Mouse (Mus musculus): Measurements from ENCODE around the gene Hopx. TPM values are rescaled to one million over a fixed set of nuclear protein-coding genes. Genes with fewer than 3 reads are reported as not detected.

Gene Hopx
- total and polyA plus RNA-seq, 3 experiments, result 26.8 to 43.4 TPM; not detected in 1

DNA sequence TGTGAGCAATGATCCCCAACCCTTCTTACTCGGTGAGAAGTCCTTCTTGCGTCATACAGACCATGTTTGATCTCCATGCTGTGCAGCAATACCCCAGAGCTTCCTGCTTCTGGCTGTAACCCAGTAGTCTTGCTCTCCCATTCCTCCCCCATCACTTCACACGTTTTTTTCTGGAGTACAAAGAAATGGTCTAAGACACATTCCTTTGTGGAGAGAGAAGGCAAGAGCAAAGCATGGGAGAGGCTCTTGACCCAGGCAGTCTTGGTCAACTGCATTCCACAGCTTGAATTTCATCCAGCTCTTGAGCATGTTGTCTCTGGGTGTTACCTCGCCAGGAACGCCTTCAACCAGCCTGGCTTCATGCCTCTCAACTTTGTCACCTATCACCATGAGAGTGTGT lies 39.9 kb upstream of the Hopx start:
- no peaks in the 10 kb centered on the region for H3K79me2 ChIP-seq (ENCODE audit: control insufficient read depth, insufficient read depth, low read length, poor library complexity)
- H3K36me3 ChIP-seq (ENCODE audit: control insufficient read depth in 1 of 2, insufficient read depth in 2 of 2, low read length in 2 of 2), result peaks cover 0 to 16% of the 10 kb centered on the region in 2 experiments; a peak in 2 of 4 replicates
- H3K27me3 ChIP-seq (ENCODE audit: control insufficient read depth in 1 of 2, insufficient read depth in 2 of 2, low read length in 2 of 2), result no peaks in the 10 kb centered on the region
- no peaks in the 10 kb centered on the region for H3K9me3 ChIP-seq (replicated peaks; ENCODE audit: insufficient read depth, low read length)
- H3K4me1 ChIP-seq (ENCODE audit: control insufficient read depth in 1 of 2, insufficient read depth in 2 of 2, low read length in 2 of 2), result peaks cover 13 to 15% of the 10 kb centered on the region in 2 experiments
- DNase-seq (ENCODE audit: low read depth, low spot score), result no peak
- H3K9ac ChIP-seq (ENCODE audit: control insufficient read depth, low read depth, low read length, poor library complexity, severe bottlenecking), result no peak overlapping the region
- TF ChIP-seq ETS1 (IDR thresholded peaks at IDR 0.05; ENCODE audit: low read depth, low read length) (no peak), MAZ (IDR thresholded peaks at IDR 0.05; ENCODE audit: low read depth, low read length) (no peak)
- no peak overlapping the region for H3K27ac ChIP-seq (ENCODE audit: control insufficient read depth, low read depth, low read length)
- H3K4me3 ChIP-seq (ENCODE audit: control insufficient read depth in 1 of 2, insufficient read depth in 1 of 2, low read depth in 2 of 2, low read length in 2 of 2), result no peak overlapping the region

DNA sequence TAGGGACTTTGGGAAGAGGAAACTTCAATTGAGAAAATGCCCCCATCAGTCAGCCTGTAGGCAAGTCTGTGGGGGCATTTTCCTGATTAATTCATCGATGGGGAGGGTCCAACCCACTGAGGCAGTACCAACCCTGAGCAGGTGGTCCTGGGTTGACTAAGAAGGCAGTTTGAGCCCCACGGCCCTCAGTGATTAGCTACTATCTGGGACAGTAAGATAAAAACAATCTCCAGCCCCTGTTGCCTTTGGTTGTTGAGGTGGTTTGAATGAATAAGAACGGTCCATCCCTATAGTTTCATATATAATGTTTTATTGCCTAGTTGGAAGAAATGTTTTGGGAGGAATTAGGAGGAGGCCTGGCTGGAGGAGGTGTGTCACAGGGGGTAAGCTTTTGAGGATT lies 36.8 kb upstream of the Hopx start:
- TF ChIP-seq JUND (IDR thresholded peaks at IDR 0.05; ENCODE audit: low read depth, low read length) (no peak), CHD1 (IDR thresholded peaks at IDR 0.05; ENCODE audit: low read depth, low read length) (no peak), TCF12 (IDR thresholded peaks at IDR 0.05; ENCODE audit: low read depth, low read length) (peak; percentile 78), MYC (IDR thresholded peaks at IDR 0.05; ENCODE audit: low read depth, low read length) (no peak), ETS1 (IDR thresholded peaks at IDR 0.05; ENCODE audit: low read depth, low read length) (peak; percentile 36; the same call in 1 of the 2 replicates), ZC3H11A (IDR thresholded peaks at IDR 0.05; ENCODE audit: low read depth, low read length) (no peak), GATA1 (IDR thresholded peaks at IDR 0.05; ENCODE audit: low read depth, low read length) (peak; percentile 59), RCOR1 (IDR thresholded peaks at IDR 0.05; ENCODE audit: low read depth, low read length) (peak; percentile 55; the same call in 1 of the 2 replicates), MYB (IDR thresholded peaks at IDR 0.05; ENCODE audit: low read depth, low read length) (peak; percentile 46; the same call in 1 of the 2 replicates), CTCF (IDR thresholded peaks at IDR 0.05 in 2 of 3, conservative IDR thresholded peaks at IDR 0.05 in 1 of 3; ENCODE audit: control insufficient read depth in 1 of 3, insufficient read depth in 1 of 3, low read depth in 2 of 3, low read length in 3 of 3, poor library complexity in 1 of 3, severe bottlenecking in 1 of 3) (no peak), CHD2 (IDR thresholded peaks at IDR 0.05; ENCODE audit: low read length) (no peak), EP300 (IDR thresholded peaks at IDR 0.05; ENCODE audit: low read depth in 1 of 2, low read length in 2 of 2) (peak; percentile 56 to 79; a peak in 3 of 4 replicates)
- no peaks in the 10 kb centered on the region for H3K79me2 ChIP-seq (ENCODE audit: control insufficient read depth, insufficient read depth, low read length, poor library complexity)

DNA sequence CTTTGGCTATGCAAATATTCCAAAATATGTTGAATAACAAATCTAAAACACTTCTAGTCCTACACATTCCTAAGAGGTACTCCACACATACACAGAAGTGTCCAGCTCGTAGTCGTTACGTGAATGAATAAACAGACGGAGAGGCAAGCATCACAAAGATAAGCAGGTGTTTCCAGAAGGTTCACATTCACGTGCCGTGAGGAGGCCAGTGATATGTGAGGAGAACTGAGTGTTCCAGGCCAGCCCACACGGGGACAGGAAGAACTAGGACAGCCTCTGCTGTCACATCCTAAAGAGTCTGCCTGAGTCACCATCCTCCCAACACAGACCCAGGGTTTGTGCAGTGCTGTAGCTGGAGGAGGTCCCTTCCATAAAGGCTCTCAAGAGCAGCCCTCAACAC lies 36.2 kb upstream of the Hopx start:
- peak; percentile 67 for DNase-seq (ENCODE audit: low read depth, low spot score)
- Histone ChIP-seq H3K9me3 (replicated peaks; ENCODE audit: insufficient read depth, low read length) (no peaks in the 10 kb centered on the region), H3K9ac (ENCODE audit: control insufficient read depth, low read depth, low read length, poor library complexity, severe bottlenecking) (no peak overlapping the region), H3K27me3 (ENCODE audit: control insufficient read depth in 1 of 2, insufficient read depth in 2 of 2, low read length in 2 of 2) (no peaks in the 10 kb centered on the region), H3K27ac (ENCODE audit: control insufficient read depth, low read depth, low read length) (no peak overlapping the region), H3K4me3 (ENCODE audit: control insufficient read depth in 1 of 2, insufficient read depth in 1 of 2, low read depth in 2 of 2, low read length in 2 of 2) (peak overlapping the region in 1 of 2 experiments; percentile 13; a peak in 1 of 4 replicates), H3K79me2 (ENCODE audit: control insufficient read depth, insufficient read depth, low read length, poor library complexity) (no peaks in the 10 kb centered on the region), H3K36me3 (ENCODE audit: control insufficient read depth in 1 of 2, insufficient read depth in 2 of 2, low read length in 2 of 2) (peaks cover 0 to 24% of the 10 kb centered on the region in 2 experiments; a peak in 2 of 4 replicates), H3K4me1 (ENCODE audit: control insufficient read depth in 1 of 2, insufficient read depth in 2 of 2, low read length in 2 of 2) (peaks cover 21 to 25% of the 10 kb centered on the region in 2 experiments)
- TF ChIP-seq RAD21 (IDR thresholded peaks at IDR 0.05; ENCODE audit: low read depth, low read length), result no peak
- peak; percentile 62; the same call in 1 of the 2 replicates for TF ChIP-seq USF1 (IDR thresholded peaks at IDR 0.05; ENCODE audit: low read depth, low read length)
- peak in 1 of 2 experiments; percentile 56; a peak in 2 of 4 replicates for TF ChIP-seq EP300 (IDR thresholded peaks at IDR 0.05; ENCODE audit: low read depth in 1 of 2, low read length in 2 of 2)
- 0 out of 2 replicates have a peak, but pooled peaks have one; percentile 38 for TF ChIP-seq MAX (IDR thresholded peaks at IDR 0.05; ENCODE audit: low read length)
- peak; percentile 62 for TF ChIP-seq TCF12 (IDR thresholded peaks at IDR 0.05; ENCODE audit: low read depth, low read length)
- TF ChIP-seq TAL1 (IDR thresholded peaks at IDR 0.05; ENCODE audit: low read length), result peak; percentile 47
- TF ChIP-seq ETS1 (IDR thresholded peaks at IDR 0.05; ENCODE audit: low read depth, low read length), result peak; percentile 51
- TF ChIP-seq BHLHE40 (IDR thresholded peaks at IDR 0.05; ENCODE audit: borderline replicate concordance, low read depth, low read length), result peak; percentile 94
- peak; percentile 35; the same call in 1 of the 2 replicates for TF ChIP-seq MXI1 (IDR thresholded peaks at IDR 0.05; ENCODE audit: low read depth, low read length)
- no peak for TF ChIP-seq POLR2AphosphoS2 (IDR thresholded peaks at IDR 0.05; ENCODE audit: low read length)
- 0 out of 2 replicates have a peak, but pooled peaks have one; percentile 27 for TF ChIP-seq GATA1 (IDR thresholded peaks at IDR 0.05; ENCODE audit: low read depth, low read length)
- no peak for TF ChIP-seq MYB (IDR thresholded peaks at IDR 0.05; ENCODE audit: low read depth, low read length)
- 0 out of 2 replicates have a peak, but pooled peaks have one; percentile 12 for TF ChIP-seq MAZ (IDR thresholded peaks at IDR 0.05; ENCODE audit: low read depth, low read length)
- no peak for TF ChIP-seq ZMIZ1 (IDR thresholded peaks at IDR 0.05; ENCODE audit: low read depth, low read length)
- TF ChIP-seq GABPA (IDR thresholded peaks at IDR 0.05; ENCODE audit: low read depth, low read length), result no peak
- TF ChIP-seq RCOR1 (IDR thresholded peaks at IDR 0.05; ENCODE audit: low read depth, low read length), result 0 out of 2 replicates have a peak, but pooled peaks have one; percentile 10
- TF ChIP-seq SMC3 (IDR thresholded peaks at IDR 0.05; ENCODE audit: low read depth, low read length), result peak; percentile 7; the same call in 1 of the 2 replicates

More for the DNA sequence above, 36.8 kb upstream of the Hopx start:
- H3K27ac ChIP-seq (ENCODE audit: control insufficient read depth, low read depth, low read length), result no peak overlapping the region
- peaks cover 19 to 23% of the 10 kb centered on the region in 2 experiments for H3K4me1 ChIP-seq (ENCODE audit: control insufficient read depth in 1 of 2, insufficient read depth in 2 of 2, low read length in 2 of 2)
- H3K4me3 ChIP-seq (ENCODE audit: control insufficient read depth in 1 of 2, insufficient read depth in 1 of 2, low read depth in 2 of 2, low read length in 2 of 2), result peak overlapping the region in 1 of 2 experiments; percentile 31; a peak in 1 of 4 replicates
- H3K27me3 ChIP-seq (ENCODE audit: control insufficient read depth in 1 of 2, insufficient read depth in 2 of 2, low read length in 2 of 2), result no peaks in the 10 kb centered on the region
- DNase-seq (ENCODE audit: low read depth, low spot score), result peak; percentile 33
- peaks cover 0 to 24% of the 10 kb centered on the region in 2 experiments; a peak in 2 of 4 replicates for H3K36me3 ChIP-seq (ENCODE audit: control insufficient read depth in 1 of 2, insufficient read depth in 2 of 2, low read length in 2 of 2)
- H3K9me3 ChIP-seq (replicated peaks; ENCODE audit: insufficient read depth, low read length), result no peaks in the 10 kb centered on the region
- H3K9ac ChIP-seq (ENCODE audit: control insufficient read depth, low read depth, low read length, poor library complexity, severe bottlenecking), result no peak overlapping the region
